8 mouse cellular contexts compared by ENCODE assay signal in the genomic region with DNA sequence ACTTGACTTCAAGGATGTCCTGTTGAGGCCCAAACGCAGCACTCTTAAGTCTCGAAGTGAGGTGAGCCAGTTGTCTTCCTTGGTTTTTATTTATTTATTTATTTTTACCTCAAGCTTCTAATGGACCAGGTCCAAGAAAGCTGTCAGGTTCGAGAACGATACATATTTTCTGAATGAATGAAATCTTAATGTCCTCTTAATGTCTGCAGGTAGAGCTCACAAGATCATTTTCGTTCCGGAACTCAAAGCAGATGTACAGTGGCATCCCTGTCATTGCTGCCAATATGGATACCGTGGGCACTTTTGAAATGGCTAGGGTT. TPM values are rescaled to one million over a fixed set of nuclear protein-coding genes. Genes with fewer than 3 reads are reported as not detected.
A peak's percentile ranks its signal among the peaks of the same experiment; 100 is the strongest.
DNase-seq lines count a peak whose midpoint lies in the region; ATAC-seq and TF ChIP-seq lines count a peak whose summit lies in the region.

No protein-coding gene starts in this region.

- peak overlapping the region; percentile 70 for H3K4me2 ChIP-seq in lung, embryonic 14.5 days
- peak overlapping the region; percentile 74 for H3K4me2 ChIP-seq in embryonic facial prominence, embryonic 15.5 days (replicated peaks)
- H3K4me2 ChIP-seq in intestine, postnatal 0 days (replicated peaks; ENCODE audit: low read depth), result peak overlapping the region; percentile 84
- peak overlapping the region; percentile 77 for H3K4me2 ChIP-seq in neural tube, embryonic 13.5 days

- peaks cover 29% of the 10 kb centered on the region for H3K36me3 ChIP-seq in lung, embryonic 14.5 days (ENCODE audit: insufficient read depth)
- peaks cover 42% of the 10 kb centered on the region for H3K36me3 ChIP-seq in embryonic facial prominence, embryonic 15.5 days
- H3K36me3 ChIP-seq in intestine, postnatal 0 days (ENCODE audit: control insufficient read depth, insufficient read depth), result peaks cover 27% of the 10 kb centered on the region; the same call in 1 of the 2 replicates
- H3K36me3 ChIP-seq in neural tube, embryonic 13.5 days, result peaks cover 36% of the 10 kb centered on the region

- H3K9me3 ChIP-seq in lung, embryonic 14.5 days (ENCODE audit: low read depth, low read length), result no peaks in the 10 kb centered on the region
- no peaks in the 10 kb centered on the region for H3K9me3 ChIP-seq in embryonic facial prominence, embryonic 15.5 days (replicated peaks)
- H3K9me3 ChIP-seq in intestine, postnatal 0 days (ENCODE audit: control insufficient read depth), result no peaks in the 10 kb centered on the region
- H3K9me3 ChIP-seq in neural tube, embryonic 13.5 days, result no peaks in the 10 kb centered on the region

- H3K4me3 ChIP-seq in lung, embryonic 14.5 days (ENCODE audit: low read depth, low read length), result peak overlapping the region; percentile 70
- H3K4me3 ChIP-seq in embryonic facial prominence, embryonic 15.5 days (replicated peaks), result peak overlapping the region; percentile 66
- H3K4me3 ChIP-seq in intestine, postnatal 0 days (ENCODE audit: low read depth, low read length), result peak overlapping the region; percentile 64
- H3K4me3 ChIP-seq in neural tube, embryonic 13.5 days, result peak overlapping the region; percentile 72

- H3K9ac ChIP-seq in lung, embryonic 14.5 days, result peak overlapping the region; percentile 77
- H3K9ac ChIP-seq in embryonic facial prominence, embryonic 15.5 days, result no peak overlapping the region
- no peak overlapping the region for H3K9ac ChIP-seq in intestine, postnatal 0 days (ENCODE audit: low read depth, low read length)
- H3K9ac ChIP-seq in neural tube, embryonic 13.5 days, result peak overlapping the region; percentile 83

- no peak for TF ChIP-seq CTCF in lung, embryonic 14.5 days (IDR thresholded peaks at IDR 0.05; ENCODE audit: low read depth)
- no peak for TF ChIP-seq CTCF in intestine, postnatal 0 days (IDR thresholded peaks at IDR 0.05; ENCODE audit: low read depth)

- H3K4me1 ChIP-seq in lung, embryonic 14.5 days (ENCODE audit: insufficient read depth), result peaks cover 5% of the 10 kb centered on the region; the same call in 1 of the 2 replicates
- H3K4me1 ChIP-seq in embryonic facial prominence, embryonic 15.5 days, result peaks cover 18% of the 10 kb centered on the region
- H3K4me1 ChIP-seq in intestine, postnatal 0 days (replicated peaks; ENCODE audit: control insufficient read depth, insufficient read depth, low read length), result no peaks in the 10 kb centered on the region
- H3K4me1 ChIP-seq in neural tube, embryonic 13.5 days (replicated peaks), result peaks cover 31% of the 10 kb centered on the region

- no peak for ATAC-seq in lung, embryonic 14.5 days (ENCODE audit: insufficient read depth)
- ATAC-seq in embryonic facial prominence, embryonic 15.5 days (ENCODE audit: insufficient number of reproducible peaks, low FRiP score, low TSS enrichment, low read depth), result no peak
- ATAC-seq in intestine, postnatal 0 days, result no peak
- no peak for ATAC-seq in neural tube, embryonic 13.5 days (ENCODE audit: low read depth)

- peak overlapping the region; percentile 72; the same call in 1 of the 2 replicates for H3K27ac ChIP-seq in lung, embryonic 14.5 days (ENCODE audit: low read depth)
- H3K27ac ChIP-seq in embryonic facial prominence, embryonic 15.5 days (replicated peaks), result no peak overlapping the region; the same call in 1 of the 2 replicates
- H3K27ac ChIP-seq in intestine, postnatal 0 days (ENCODE audit: low read depth, low read length), result peak overlapping the region; percentile 17; the same call in 1 of the 2 replicates
- H3K27ac ChIP-seq in neural tube, embryonic 13.5 days (replicated peaks), result no peak overlapping the region

- no peaks in the 10 kb centered on the region for H3K27me3 ChIP-seq in lung, embryonic 14.5 days (ENCODE audit: insufficient read depth, low read length)
- H3K27me3 ChIP-seq in embryonic facial prominence, embryonic 15.5 days, result no peaks in the 10 kb centered on the region
- H3K27me3 ChIP-seq in intestine, postnatal 0 days (replicated peaks; ENCODE audit: control insufficient read depth, insufficient read depth, low read length), result no peaks in the 10 kb centered on the region
- no peaks in the 10 kb centered on the region for H3K27me3 ChIP-seq in neural tube, embryonic 13.5 days

- WGBS in lung, embryonic 14.5 days, result 72% methylated on average over 7 of the region's 7 CpGs
- WGBS in embryonic facial prominence, embryonic 15.5 days, result 72% methylated on average over 7 of the region's 7 CpGs
- WGBS in intestine, postnatal 0 days, result 69% methylated on average over 7 of the region's 7 CpGs
- WGBS in neural tube, embryonic 13.5 days, result 82% methylated on average over 7 of the region's 7 CpGs

- DNase-seq in lung, embryonic 14.5 days, result no peak
- DNase-seq in lung, postnatal 14 days, result no peak
- DNase-seq in frontal cortex, postnatal 14 days (ENCODE audit: low spot score in 2 of 2), result no peak
- DNase-seq in urinary bladder, postnatal 4 days (ENCODE audit: low spot score in 2 of 2), result no peak
- no peak for DNase-seq in right cerebral cortex, postnatal 14 days

RNA-seq across cellular contexts. Expression of a gene that starts 0.8 kb away (rescaled TPM):
- polyA plus RNA-seq in lung, embryonic 14.5 days (2014; fragmentation: Nextera tagmentation; extraction: Ambion mirVana), result 556 and 577 TPM in 2 replicates
- polyA plus RNA-seq in embryonic facial prominence, embryonic 15.5 days (2015; fragmentation: Nextera tagmentation; extraction: Ambion mirVana), result 548 and 555 TPM in 2 replicates
- polyA plus RNA-seq in intestine, postnatal 0 days (2015; fragmentation: Nextera tagmentation; extraction: Ambion mirVana), result 385 and 387 TPM in 2 replicates
- polyA plus RNA-seq in neural tube, embryonic 13.5 days (2015; fragmentation: Nextera tagmentation; extraction: Ambion mirVana), result 551 and 603 TPM in 2 replicates

RNA-seq across cellular contexts. Expression of a gene that starts 1.0 kb away (rescaled TPM):
- 58.4 and 59.4 TPM in 2 replicates for polyA plus RNA-seq in lung, embryonic 14.5 days (2014; fragmentation: Nextera tagmentation; extraction: Ambion mirVana)
- 68.1 and 68.6 TPM in 2 replicates for polyA plus RNA-seq in embryonic facial prominence, embryonic 15.5 days (2015; fragmentation: Nextera tagmentation; extraction: Ambion mirVana)
- 21.3 and 24.4 TPM in 2 replicates for polyA plus RNA-seq in intestine, postnatal 0 days (2015; fragmentation: Nextera tagmentation; extraction: Ambion mirVana)
- 51.1 and 55.0 TPM in 2 replicates for polyA plus RNA-seq in neural tube, embryonic 13.5 days (2015; fragmentation: Nextera tagmentation; extraction: Ambion mirVana)

RNA-seq across cellular contexts. Expression of a gene that starts 8.9 kb away (rescaled TPM):
- 53.3 and 58.0 TPM in 2 replicates for polyA plus RNA-seq in lung, embryonic 14.5 days (2014; fragmentation: Nextera tagmentation; extraction: Ambion mirVana)
- polyA plus RNA-seq in embryonic facial prominence, embryonic 15.5 days (2015; fragmentation: Nextera tagmentation; extraction: Ambion mirVana), result 34.0 and 38.0 TPM in 2 replicates
- 20.6 and 21.9 TPM in 2 replicates for polyA plus RNA-seq in intestine, postnatal 0 days (2015; fragmentation: Nextera tagmentation; extraction: Ambion mirVana)
- 26.3 and 26.9 TPM in 2 replicates for polyA plus RNA-seq in neural tube, embryonic 13.5 days (2015; fragmentation: Nextera tagmentation; extraction: Ambion mirVana)

RNA-seq across cellular contexts. Expression of a gene that starts 12.4 kb away (rescaled TPM):
- 51.6 and 52.0 TPM in 2 replicates for polyA plus RNA-seq in lung, embryonic 14.5 days (2014; fragmentation: Nextera tagmentation; extraction: Ambion mirVana)
- 57.4 and 57.9 TPM in 2 replicates for polyA plus RNA-seq in embryonic facial prominence, embryonic 15.5 days (2015; fragmentation: Nextera tagmentation; extraction: Ambion mirVana)
- polyA plus RNA-seq in intestine, postnatal 0 days (2015; fragmentation: Nextera tagmentation; extraction: Ambion mirVana), result 85.1 and 94.0 TPM in 2 replicates
- polyA plus RNA-seq in neural tube, embryonic 13.5 days (2015; fragmentation: Nextera tagmentation; extraction: Ambion mirVana), result 68.6 and 70.4 TPM in 2 replicates

RNA-seq across cellular contexts. Expression of a gene that starts 22.7 kb away (rescaled TPM):
- 0.89 and 1.1 TPM in 2 replicates for polyA plus RNA-seq in lung, embryonic 14.5 days (2014; fragmentation: Nextera tagmentation; extraction: Ambion mirVana)
- 0.61 and 1.2 TPM in 2 replicates for polyA plus RNA-seq in embryonic facial prominence, embryonic 15.5 days (2015; fragmentation: Nextera tagmentation; extraction: Ambion mirVana)
- polyA plus RNA-seq in intestine, postnatal 0 days (2015; fragmentation: Nextera tagmentation; extraction: Ambion mirVana), result 0.65 and 0.69 TPM in 2 replicates
- 0.30 and 0.31 TPM in 2 replicates for polyA plus RNA-seq in neural tube, embryonic 13.5 days (2015; fragmentation: Nextera tagmentation; extraction: Ambion mirVana)

Comparison
In these comparisons a context has a peak if more than half of its experiments do, and no peak if none do; other contexts are left out.
1. H3K27ac ChIP-seq: peak in lung, embryonic 14.5 days (single experiment) and intestine, postnatal 0 days (single experiment); none in embryonic facial prominence, embryonic 15.5 days (single experiment) and neural tube, embryonic 13.5 days (single experiment).
2. H3K9ac ChIP-seq: peak in lung, embryonic 14.5 days (single experiment) and neural tube, embryonic 13.5 days (single experiment); none in embryonic facial prominence, embryonic 15.5 days (single experiment) and intestine, postnatal 0 days (single experiment).
3. Peak in every context shown above with its lines, with median percentiles within 50 percentile points of each other: H3K4me2 ChIP-seq and H3K4me3 ChIP-seq.